Mouse (Mus musculus) G1E (cell line): ENCODE data around the gene Papln. TPM values are rescaled to one million over a fixed set of nuclear protein-coding genes. Genes with fewer than 3 reads are reported as not detected.

Experiments
- ATAC-seq: 2 replicates; pipeline ENCODE4 v1.8.0; 2016; ENCODE audit warnings: mild to moderate bottlenecking; ENCODE audit not compliant: insufficient number of reproducible peaks, poor library complexity, low FRiP score, severe bottlenecking; ENCODE audit errors: extremely low read depth
- DNase-seq: peaks from one replicate; pipeline ENCODE4 v3.0.0; 2012; ENCODE audit warnings: low spot score
- H3K27me3 ChIP-seq: 2 replicates; pipeline ENCODE4 v1.6.1; 2012; ENCODE audit warnings: mild to moderate bottlenecking, low read length, inconsistent platforms; ENCODE audit not compliant: insufficient read depth
- H3K36me3 ChIP-seq: replicated peaks from 2 replicates; pipeline ENCODE3; 2012; ENCODE audit warnings: mild to moderate bottlenecking, inconsistent platforms
- H3K4me1 ChIP-seq: 2 replicates; pipeline ENCODE4 v1.6.1; 2012; ENCODE audit warnings: low read depth, low read length, inconsistent platforms, mixed read lengths; ENCODE audit not compliant: insufficient read depth
- H3K4me3 ChIP-seq: 2 replicates; pipeline ENCODE4 v1.5.1; 2012; ENCODE audit warnings: low read depth, mild to moderate bottlenecking, inconsistent platforms, low read length, moderate library complexity, mixed read lengths
- H3K9me3 ChIP-seq: replicated peaks from 2 replicates; pipeline ENCODE4 v1.6.1; 2012; ENCODE audit warnings: inconsistent platforms
- CTCF ChIP-seq: IDR thresholded peaks from 2 replicates; pipeline ENCODE4 v1.5.1; 2012; ENCODE audit warnings: low read depth, low read length, inconsistent platforms, mixed read lengths
- GATA1 ChIP-seq: IDR thresholded peaks from 2 replicates; pipeline ENCODE4 v1.6.1; 2012; ENCODE audit warnings: borderline replicate concordance, low read length, inconsistent platforms, mixed read lengths
- GATA2 ChIP-seq: IDR thresholded peaks from 2 replicates; pipeline ENCODE4 v1.6.1; 2012; ENCODE audit warnings: low read depth, low read length, inconsistent platforms, borderline replicate concordance
- POLR2AphosphoS5 ChIP-seq: IDR thresholded peaks from 2 replicates; pipeline ENCODE4 v1.6.1; 2012; ENCODE audit warnings: low read depth, low read length, inconsistent platforms; ENCODE audit not compliant: insufficient replicate concordance
- TAL1 ChIP-seq: conservative IDR thresholded peaks from 2 replicates; pipeline ENCODE4 v1.6.1; 2012; ENCODE audit warnings: low read depth, low read length, inconsistent platforms, mixed read lengths
- polyA plus RNA-seq: library from polyadenylated mRNA; stranded (reverse); fragments of >175 nt; gene quantifications from 2 replicates; pipeline ENCODE4 v1.2.3, GENCODE M21; 2012
- total RNA-seq, 2 experiments: library from RNA; stranded (forward) in 1 of 2; stranded (reverse) in 1 of 2; fragments of 200-1000 nt in 1 of 2; fragments of >200 nt in 1 of 2; fragmentation: Nextera tagmentation in 1 of 2; gene quantifications; 2 replicates each; pipeline ENCODE4 v1.2.3; 2014 to 2017

Gene Papln
- total and polyA plus RNA-seq, 3 experiments = 0.03 to 0.05 TPM; not detected in 1

- H3K27me3 ChIP-seq = no peaks in the 10 kb centered on the region
- ATAC-seq (no peak), DNase-seq (no peak)
- TF ChIP-seq GATA2 (no peak), POLR2AphosphoS5 (no peak), CTCF (no peak), GATA1 (no peak), TAL1 (no peak)
- H3K36me3 ChIP-seq = peaks cover 37% of the 10 kb centered on the region
- no peak overlapping the region for H3K4me3 ChIP-seq
- H3K9me3 ChIP-seq = no peaks in the 10 kb centered on the region
- peaks cover 3% of the 10 kb centered on the region; the same call in 1 of the 2 replicates for H3K4me1 ChIP-seq
Observed at GRCm38 (mm10) chr12:83830424-83830823, 67.0 kb downstream of the Papln start.

DNA sequence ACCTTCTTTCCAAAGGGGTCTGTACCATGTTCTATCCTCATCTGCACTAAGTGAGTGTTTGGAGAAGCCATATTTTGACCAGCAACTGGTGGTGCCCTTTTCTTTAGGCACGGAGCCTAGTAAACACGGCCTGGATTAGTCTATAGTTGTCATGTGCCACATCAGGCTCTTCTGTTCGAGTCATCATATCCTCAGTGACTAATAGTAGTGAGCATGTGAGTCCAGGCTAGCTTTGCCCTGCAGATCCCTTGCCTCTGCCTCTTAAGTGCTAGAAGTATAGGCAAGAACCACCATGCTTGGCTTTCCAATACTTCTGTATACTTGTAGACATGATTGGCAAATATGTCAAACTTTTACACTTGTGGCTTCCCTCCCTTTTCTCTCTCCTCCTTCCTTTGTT, 70.5 kb downstream of the Papln start:
- H3K36me3 ChIP-seq = peaks cover 40% of the 10 kb centered on the region
- no peak for ATAC-seq

DNA sequence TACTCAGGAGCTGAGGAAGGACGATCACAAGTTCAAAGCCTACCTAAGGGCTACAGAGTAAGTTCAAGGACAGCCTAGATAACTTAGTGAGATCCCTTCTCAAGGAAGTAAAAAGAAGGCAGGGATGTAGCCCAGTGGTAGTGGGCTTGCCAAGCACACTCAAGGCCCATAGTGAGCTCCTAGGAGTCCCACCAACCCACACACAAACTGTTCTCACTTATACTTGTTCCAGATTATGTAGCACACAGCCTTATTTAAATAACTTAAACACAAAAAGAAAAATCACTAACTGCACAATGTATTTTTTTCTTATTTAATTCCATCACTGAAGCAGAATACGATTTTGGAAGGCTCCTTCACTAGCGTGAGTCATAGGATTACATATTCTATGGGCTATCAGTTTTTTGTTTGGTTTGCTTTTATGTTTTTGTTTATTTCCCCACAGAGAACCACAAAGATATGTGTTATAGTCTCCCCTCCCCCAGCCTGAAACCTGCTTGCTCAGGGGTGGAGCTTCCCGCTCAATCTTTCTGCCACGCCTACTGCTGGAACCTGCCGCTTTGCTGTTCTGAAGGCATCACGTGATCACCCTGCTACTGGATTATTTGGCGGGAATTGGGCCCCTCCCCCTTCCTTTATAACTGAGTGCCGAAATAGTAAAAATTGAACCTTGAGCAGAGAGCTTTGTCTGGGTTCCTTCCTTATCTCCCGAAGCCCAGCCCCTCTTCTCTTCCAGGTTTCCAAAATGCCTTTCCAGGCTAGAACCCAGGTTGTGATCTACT, 78.2 kb downstream of the Papln start:
- ATAC-seq (no peak), DNase-seq (no peak)
- H3K4me1 ChIP-seq = peaks cover 9% of the 10 kb centered on the region; the same call in 1 of the 2 replicates
- TF ChIP-seq CTCF (no peak), TAL1 (no peak), GATA2 (no peak), GATA1 (no peak), POLR2AphosphoS5 (no peak)
- peaks cover 39% of the 10 kb centered on the region for H3K36me3 ChIP-seq
- no peaks in the 10 kb centered on the region for H3K9me3 ChIP-seq
- H3K27me3 ChIP-seq = no peaks in the 10 kb centered on the region
- no peak overlapping the region for H3K4me3 ChIP-seq

More for the DNA sequence above, 70.5 kb downstream of the Papln start:
- H3K9me3 ChIP-seq = no peaks in the 10 kb centered on the region
- no peak overlapping the region for H3K4me3 ChIP-seq
- TF ChIP-seq TAL1 (no peak), CTCF (no peak)
- H3K27me3 ChIP-seq = no peaks in the 10 kb centered on the region
- DNase-seq = no peak
- H3K4me1 ChIP-seq = peaks cover 5% of the 10 kb centered on the region; the same call in 1 of the 2 replicates

Other genes with a start within 250 kb of the Papln start
- 36.1 and 46.1 TPM in 2 replicates for gene Dcaf4, start 243.2 kb upstream of the Papln start, total RNA-seq (2014; fragmentation: Nextera tagmentation)
- 21.5 and 23.1 TPM in 2 replicates for gene Dcaf4, start 243.2 kb upstream of the Papln start, total RNA-seq (2017)
- 30.5 and 31.2 TPM in 2 replicates for gene Dcaf4, start 243.2 kb upstream of the Papln start, polyA plus RNA-seq
- gene Zfyve1, start 166.4 kb upstream of the Papln start, total RNA-seq (2014; fragmentation: Nextera tagmentation) = 19.9 and 33.3 TPM in 2 replicates
- 27.9 and 28.4 TPM in 2 replicates for gene Zfyve1, start 166.4 kb upstream of the Papln start, total RNA-seq (2017)
- 12.1 and 13.6 TPM in 2 replicates for gene Zfyve1, start 166.4 kb upstream of the Papln start, polyA plus RNA-seq
- 1,277 and 1,301 TPM in 2 replicates for gene Rbm25, start 132.4 kb upstream of the Papln start, total RNA-seq (2014; fragmentation: Nextera tagmentation)
- gene Rbm25, start 132.4 kb upstream of the Papln start, total RNA-seq (2017) = 382 and 467 TPM in 2 replicates
- 105 and 153 TPM in 2 replicates for gene Rbm25, start 132.4 kb upstream of the Papln start, polyA plus RNA-seq
- 123 and 134 TPM in 2 replicates for gene Psen1, start 75.5 kb upstream of the Papln start, total RNA-seq (2014; fragmentation: Nextera tagmentation)
- 59.8 and 74.3 TPM in 2 replicates for gene Psen1, start 75.5 kb upstream of the Papln start, total RNA-seq (2017)
- gene Psen1, start 75.5 kb upstream of the Papln start, polyA plus RNA-seq = 26.3 and 32.5 TPM in 2 replicates
- 50.2 and 65.8 TPM in 2 replicates for gene Numb, start 158.3 kb downstream of the Papln start, total RNA-seq (2014; fragmentation: Nextera tagmentation)
- 52.8 and 58.1 TPM in 2 replicates for gene Numb, start 158.3 kb downstream of the Papln start, total RNA-seq (2017)
- 34.4 and 40.1 TPM in 2 replicates for gene Numb, start 158.3 kb downstream of the Papln start, polyA plus RNA-seq
- gene Riox1, start 187.0 kb downstream of the Papln start, total RNA-seq (2014; fragmentation: Nextera tagmentation) = 25.8 and 30.6 TPM in 2 replicates
- 28.0 and 35.7 TPM in 2 replicates for gene Riox1, start 187.0 kb downstream of the Papln start, total RNA-seq (2017)
- 107 and 138 TPM in 2 replicates for gene Riox1, start 187.0 kb downstream of the Papln start, polyA plus RNA-seq
- not detected in 2 replicates for gene Heatr4, start 221.2 kb downstream of the Papln start, total RNA-seq (2014; fragmentation: Nextera tagmentation)
- gene Heatr4, start 221.2 kb downstream of the Papln start, total RNA-seq (2017) = 0.06 and 0.22 TPM in 2 replicates
- gene Heatr4, start 221.2 kb downstream of the Papln start, polyA plus RNA-seq = not detected in 2 replicates
- gene Acot2, start 224.2 kb downstream of the Papln start, total RNA-seq (2014; fragmentation: Nextera tagmentation) = not detected in 2 replicates
- gene Acot2, start 224.2 kb downstream of the Papln start, total RNA-seq (2017) = 0.22 TPM in 1 of 2 replicates, not detected in the other
- 0.02 TPM in 1 of 2 replicates, not detected in the other for gene Acot2, start 224.2 kb downstream of the Papln start, polyA plus RNA-seq
- gene Acot1, start 245.9 kb downstream of the Papln start, total RNA-seq (2014; fragmentation: Nextera tagmentation) = not detected in 2 replicates
- gene Acot1, start 245.9 kb downstream of the Papln start, total RNA-seq (2017) = 0.11 TPM in 1 of 2 replicates, not detected in the other
- not detected in 2 replicates for gene Acot1, start 245.9 kb downstream of the Papln start, polyA plus RNA-seq